Mouse (Mus musculus): Measurements from ENCODE around the gene Camsap3. TPM values are rescaled to one million over a fixed set of nuclear protein-coding genes. Genes with fewer than 3 reads are reported as not detected.

Gene Camsap3
- polyA plus RNA-seq, 1 experiment from 2014 or later: 1.3 TPM

GRCm38 (mm10) chr8:3603439-3603838 is 16.3 kb downstream of the Camsap3 start:
- Histone ChIP-seq H3K4me3 (no peak overlapping the region), H3K4me1 (replicated peaks) (peaks cover 14% of the 10 kb centered on the region), H3K4me2 (no peak overlapping the region), H3K9ac (no peak overlapping the region), H3K27ac (no peak overlapping the region), H3K36me3 (no peaks in the 10 kb centered on the region), H3K27me3 (no peaks in the 10 kb centered on the region), H3K9me3 (replicated peaks) (no peaks in the 10 kb centered on the region)
- WGBS: 66% methylated on average over 13 of the region's 13 CpGs
- no peak for ATAC-seq (replicated peaks; ENCODE audit: insufficient number of reproducible peaks, insufficient read depth, low FRiP score, low read depth)

GRCm38 (mm10) chr8:3606593-3606992 is 19.5 kb downstream of the Camsap3 start:
- Histone ChIP-seq H3K27me3 (no peaks in the 10 kb centered on the region), H3K27ac (peak overlapping the region; percentile 27; the same call in 1 of the 2 replicates), H3K4me2 (peak overlapping the region; percentile 41), H3K36me3 (peaks cover 23% of the 10 kb centered on the region), H3K4me1 (replicated peaks) (peaks cover 22% of the 10 kb centered on the region), H3K4me3 (no peak overlapping the region), H3K9ac (no peak overlapping the region), H3K9me3 (replicated peaks) (no peaks in the 10 kb centered on the region)
- ATAC-seq (replicated peaks; ENCODE audit: insufficient number of reproducible peaks, insufficient read depth, low FRiP score, low read depth): 0 out of 2 replicates have a peak, but pooled peaks have one; percentile 39
- 39% methylated on average over 16 of the region's 16 CpGs for WGBS

GRCm38 (mm10) chr8:3607822-3608221 is 20.7 kb downstream of the Camsap3 start:
- no peak for ATAC-seq (replicated peaks; ENCODE audit: insufficient number of reproducible peaks, insufficient read depth, low FRiP score, low read depth)
- WGBS: 82% methylated on average over 7 of the region's 7 CpGs
- Histone ChIP-seq H3K27ac (no peak overlapping the region), H3K36me3 (peaks cover 34% of the 10 kb centered on the region), H3K4me2 (no peak overlapping the region), H3K4me1 (replicated peaks) (peaks cover 22% of the 10 kb centered on the region), H3K4me3 (no peak overlapping the region), H3K9me3 (replicated peaks) (no peaks in the 10 kb centered on the region), H3K27me3 (no peaks in the 10 kb centered on the region), H3K9ac (no peak overlapping the region)

- Histone ChIP-seq H3K9me3 (replicated peaks) (no peaks in the 10 kb centered on the region), H3K4me2 (no peak overlapping the region), H3K4me1 (replicated peaks) (peaks cover 22% of the 10 kb centered on the region), H3K9ac (no peak overlapping the region), H3K27me3 (no peaks in the 10 kb centered on the region), H3K27ac (no peak overlapping the region), H3K4me3 (no peak overlapping the region), H3K36me3 (peaks cover 48% of the 10 kb centered on the region)
- ATAC-seq (replicated peaks; ENCODE audit: insufficient number of reproducible peaks, insufficient read depth, low FRiP score, low read depth): no peak
- WGBS: 67% methylated on average over 12 of the region's 12 CpGs
Observed at GRCm38 (mm10) chr8:3609046-3609815, 22.1 kb downstream of the Camsap3 start.

- no peak overlapping the region for H3K4me2 ChIP-seq
- no peak overlapping the region for H3K27ac ChIP-seq
- no peak for ATAC-seq (replicated peaks; ENCODE audit: insufficient number of reproducible peaks, insufficient read depth, low FRiP score, low read depth)
- no peaks in the 10 kb centered on the region for H3K9me3 ChIP-seq (replicated peaks)
- no peak overlapping the region for H3K4me3 ChIP-seq
- peaks cover 22% of the 10 kb centered on the region for H3K4me1 ChIP-seq (replicated peaks)
- 84% methylated on average over 6 of the region's 6 CpGs for WGBS
- H3K9ac ChIP-seq: no peak overlapping the region
- H3K27me3 ChIP-seq: no peaks in the 10 kb centered on the region
- peaks cover 54% of the 10 kb centered on the region for H3K36me3 ChIP-seq
Observed at GRCm38 (mm10) chr8:3609816-3610150, 22.7 kb downstream of the Camsap3 start.

DNA sequence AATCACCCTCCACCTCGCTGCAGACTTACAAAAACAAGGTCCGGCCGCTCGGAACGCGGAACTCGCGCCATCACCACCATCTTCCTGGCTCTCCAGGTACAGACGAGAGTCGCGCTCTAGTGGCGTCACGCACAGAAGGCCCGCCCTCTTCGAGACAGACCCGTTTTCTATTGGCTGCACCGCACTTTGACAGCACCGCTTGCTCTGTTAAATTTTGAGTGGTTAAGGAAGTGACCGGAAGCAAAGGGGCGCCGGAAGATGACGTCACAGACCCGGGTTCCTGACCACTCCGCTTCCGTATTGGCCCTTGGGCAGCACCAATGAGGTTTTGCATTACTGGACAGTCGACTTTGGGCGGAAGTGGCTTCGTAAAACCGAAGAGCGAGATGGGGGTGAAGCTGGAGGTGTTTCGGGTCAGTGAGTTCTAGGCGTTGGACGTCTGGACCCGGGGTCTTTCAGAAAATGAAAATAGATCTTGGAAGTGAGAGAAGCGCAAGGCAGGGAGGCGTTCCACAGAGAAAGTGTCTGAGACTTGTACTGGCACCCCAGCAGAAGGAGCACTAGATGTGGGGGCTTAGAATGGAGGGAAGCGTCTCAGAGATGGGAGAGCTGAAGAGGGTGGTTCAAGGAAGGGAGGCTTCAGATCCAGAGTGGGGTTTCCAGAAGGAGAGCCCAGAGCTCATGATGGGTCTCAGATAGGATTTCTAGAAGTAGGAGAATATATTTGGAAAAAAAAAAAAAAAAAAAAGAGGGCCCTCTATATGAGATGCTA is 34.3 kb downstream of the Camsap3 start, which contains the start of the genes Xab2 and Pet100:
Gene Xab2 (minus strand): TSS at position 118 of the 772 bp plus-strand sequence.
Gene Pet100 (plus strand): TSS at position 350 of the 772 bp plus-strand sequence.
- peak within 1 kb of the TSS; percentile 84 for H3K4me2 ChIP-seq
- peaks cover 20% of the 10 kb centered on the region for H3K36me3 ChIP-seq
- peak within 1 kb of the TSS; percentile 86 for H3K4me3 ChIP-seq
- H3K27ac ChIP-seq: 0 out of 2 replicates have a peak within 1 kb of the TSS, but pooled peaks have one; percentile 8
- no peaks in the 10 kb centered on the region for H3K9me3 ChIP-seq (replicated peaks)
- WGBS: under 1% methylated on average over 37 of the region's 37 CpGs
- H3K9ac ChIP-seq: peak within 1 kb of the TSS; percentile 76
- H3K27me3 ChIP-seq: no peaks in the 10 kb centered on the region
- ATAC-seq (replicated peaks; ENCODE audit: insufficient number of reproducible peaks, insufficient read depth, low FRiP score, low read depth): peak; percentile 98
- peaks cover 18% of the 10 kb centered on the region for H3K4me1 ChIP-seq (replicated peaks)

DNA sequence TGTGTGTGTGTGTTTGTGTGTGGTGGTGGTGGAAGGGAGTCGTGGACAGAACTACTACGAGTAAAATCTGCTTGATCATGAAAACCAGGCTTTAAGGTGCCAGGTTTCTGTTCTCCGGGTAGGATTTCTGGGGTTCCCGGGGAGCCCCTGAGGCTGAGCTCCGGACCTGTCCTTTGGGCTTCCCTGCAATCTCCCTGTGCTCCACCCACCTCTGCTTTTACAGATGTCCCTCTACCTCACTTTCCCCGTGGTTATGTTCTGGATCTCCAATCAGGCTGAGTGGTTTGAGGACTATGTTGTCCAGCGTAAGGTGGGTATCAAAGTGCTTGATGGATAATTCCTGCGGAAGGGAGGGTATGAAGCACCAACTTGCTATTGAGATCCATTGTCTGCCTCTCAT is 35.0 kb downstream of the Camsap3 start:
- WGBS: 58% methylated on average over 8 of the region's 8 CpGs
- Histone ChIP-seq H3K9me3 (replicated peaks) (no peaks in the 10 kb centered on the region), H3K4me1 (replicated peaks) (peaks cover 18% of the 10 kb centered on the region), H3K4me2 (peak overlapping the region; percentile 84), H3K36me3 (peaks cover 14% of the 10 kb centered on the region), H3K4me3 (peak overlapping the region; percentile 86), H3K27ac (no peak overlapping the region), H3K9ac (no peak overlapping the region), H3K27me3 (no peaks in the 10 kb centered on the region)
- ATAC-seq (replicated peaks; ENCODE audit: insufficient number of reproducible peaks, insufficient read depth, low FRiP score, low read depth): no peak

DNA sequence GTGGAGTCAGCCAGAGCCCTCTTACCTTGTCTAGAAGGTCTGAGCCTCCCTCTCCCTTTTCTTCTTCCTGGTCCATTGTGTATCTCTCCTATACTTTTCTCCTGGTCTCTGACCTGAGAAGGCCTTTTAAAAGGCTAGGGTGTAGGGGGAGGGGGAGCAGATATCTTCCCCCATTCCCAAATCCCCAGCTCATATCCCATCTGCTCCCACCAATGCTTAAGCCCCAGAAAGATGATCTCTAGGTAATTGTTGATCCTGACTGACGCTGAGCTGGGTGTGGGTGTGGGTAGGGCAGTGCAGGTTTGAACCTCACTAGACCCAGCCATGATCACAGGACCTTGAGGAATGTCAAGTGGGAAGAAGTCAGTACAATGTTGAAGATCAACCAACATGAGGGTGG is 38.4 kb downstream of the Camsap3 start, which contains the start of gene Pcp2:
Gene Pcp2 (minus strand): TSS at position 101 of the 400 bp plus-strand sequence.
- ATAC-seq (replicated peaks; ENCODE audit: insufficient number of reproducible peaks, insufficient read depth, low FRiP score, low read depth): no peak
- Histone ChIP-seq H3K4me2 (no peak within 1 kb of the TSS), H3K27me3 (no peaks in the 10 kb centered on the region; the same call in 1 of the 2 replicates), H3K36me3 (no peaks in the 10 kb centered on the region), H3K4me1 (replicated peaks) (peaks cover 11% of the 10 kb centered on the region), H3K9ac (no peak within 1 kb of the TSS), H3K4me3 (no peak within 1 kb of the TSS), H3K27ac (no peak within 1 kb of the TSS), H3K9me3 (replicated peaks) (no peaks in the 10 kb centered on the region)
- 67% methylated on average over 1 of the region's 1 CpGs for WGBS

DNA sequence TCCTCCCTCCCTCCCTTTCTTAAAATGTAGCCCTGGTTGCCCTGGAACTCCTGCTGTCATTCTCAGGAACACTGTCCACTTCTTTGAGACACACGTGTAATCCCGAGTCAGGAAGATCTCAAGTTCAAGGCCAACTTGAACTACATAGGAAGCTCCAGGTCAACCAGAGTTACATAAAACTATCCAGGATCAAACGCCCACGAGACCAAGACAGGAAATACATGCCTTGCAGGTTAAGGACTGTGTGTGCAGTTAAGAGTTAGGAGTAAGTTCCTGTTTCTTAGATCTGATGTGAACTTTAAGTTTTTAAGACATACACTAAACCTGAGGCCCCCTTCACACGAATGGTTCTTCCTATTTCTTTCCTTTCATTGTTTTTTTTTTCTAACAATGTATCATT is 39.9 kb downstream of the Camsap3 start:
- H3K9me3 ChIP-seq (replicated peaks): no peaks in the 10 kb centered on the region
- H3K4me1 ChIP-seq (replicated peaks): peaks cover 16% of the 10 kb centered on the region
- H3K9ac ChIP-seq: no peak overlapping the region
- no peak overlapping the region for H3K27ac ChIP-seq
- WGBS: 45% methylated on average over 5 of the region's 5 CpGs
- no peak overlapping the region for H3K4me2 ChIP-seq
- no peaks in the 10 kb centered on the region; the same call in 1 of the 2 replicates for H3K27me3 ChIP-seq
- no peaks in the 10 kb centered on the region for H3K36me3 ChIP-seq
- H3K4me3 ChIP-seq: no peak overlapping the region
- no peak for ATAC-seq (replicated peaks; ENCODE audit: insufficient number of reproducible peaks, insufficient read depth, low FRiP score, low read depth)

- no peak overlapping the region for H3K9ac ChIP-seq
- H3K4me3 ChIP-seq: no peak overlapping the region
- no peak overlapping the region for H3K4me2 ChIP-seq
- H3K9me3 ChIP-seq (replicated peaks): no peaks in the 10 kb centered on the region
- peaks cover 11% of the 10 kb centered on the region for H3K4me1 ChIP-seq (replicated peaks)
- H3K27ac ChIP-seq: no peak overlapping the region
- no peaks in the 10 kb centered on the region for H3K36me3 ChIP-seq
- ATAC-seq (replicated peaks; ENCODE audit: insufficient number of reproducible peaks, insufficient read depth, low FRiP score, low read depth): no peak
- 24% methylated on average over 5 of the region's 5 CpGs for WGBS
- H3K27me3 ChIP-seq: no peaks in the 10 kb centered on the region; the same call in 1 of the 2 replicates
Observed at GRCm38 (mm10) chr8:3628014-3628413, 40.9 kb downstream of the Camsap3 start.

Data from heart, embryonic 15.5 days (tissue).